Mouse (Mus musculus): ENCODE results near the gene Invs.

GRCm38 (mm10) chr4:48239046-48239445, 40.5 kb upstream of the Invs start:
- TF ChIP-seq CTCF (IDR thresholded peaks at IDR 0.05; ENCODE audit: extremely low read depth, insufficient read depth, low read length) = no peak
- no peak for TF ChIP-seq POLR2A (IDR thresholded peaks at IDR 0.05; ENCODE audit: extremely low read depth, insufficient read depth, low read length)
